Mouse (Mus musculus): ENCODE data around the gene Btnl9.

DNA sequence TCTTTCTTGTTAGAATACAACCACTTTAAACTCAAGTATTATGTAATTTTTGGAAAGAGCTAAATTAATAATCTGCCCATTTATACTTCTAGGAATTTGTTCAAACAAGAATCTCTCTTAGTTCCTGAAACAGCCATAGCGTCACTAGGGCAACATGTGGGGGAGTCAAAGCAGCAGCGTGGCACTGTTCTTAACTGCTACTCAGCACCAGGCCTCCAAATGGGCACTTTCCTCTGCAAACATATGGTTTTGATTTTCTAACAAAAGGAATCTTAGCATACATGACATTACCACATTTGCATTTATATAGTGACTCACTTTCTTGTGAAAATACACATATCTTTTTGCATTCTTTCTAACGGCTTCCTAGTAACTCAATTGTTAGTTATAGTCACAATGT, 45.8 kb upstream of the Btnl9 start:
- TF ChIP-seq POLR2A (IDR thresholded peaks at IDR 0.05; ENCODE audit: control insufficient read depth, low read depth, low read length) (no peak), CTCF (IDR thresholded peaks at IDR 0.05; ENCODE audit: control insufficient read depth, insufficient read depth, insufficient replicate concordance, low read depth, low read length) (no peak)
